Mouse (Mus musculus): ENCODE data around the gene Gm9844.

- TF ChIP-seq CTCF (IDR thresholded peaks at IDR 0.05) = no peak
- TF ChIP-seq EP300 (IDR thresholded peaks at IDR 0.05) = no peak
These were observed 21.0 kb upstream of the Gm9844 start for GRCm38 (mm10) chr7:24841009-24841408.
